ENCODE assay signal across 8 mouse cellular contexts in genomic region chr3:45380811-45381761, GRCm38 (mm10). TPM values are rescaled to one million over a fixed set of nuclear protein-coding genes. Genes with fewer than 3 reads are reported as not detected.
DNase-seq lines count a peak whose midpoint lies in the region; ATAC-seq and TF ChIP-seq lines count a peak whose summit lies in the region.

No protein-coding gene starts in this region.

- no peaks in the 10 kb centered on the region for H3K36me3 ChIP-seq in hindbrain, embryonic 12.5 days
- no peaks in the 10 kb centered on the region for H3K36me3 ChIP-seq in limb, embryonic 14.5 days (ENCODE audit: control insufficient read depth, insufficient read depth, low read length)

- peak overlapping the region; percentile 95 for H3K4me2 ChIP-seq in hindbrain, embryonic 12.5 days (replicated peaks)
- peak overlapping the region; percentile 97 for H3K4me2 ChIP-seq in limb, embryonic 14.5 days (replicated peaks; ENCODE audit: low read depth, low read length, severe bottlenecking)

- no peaks in the 10 kb centered on the region for H3K27me3 ChIP-seq in hindbrain, embryonic 12.5 days
- peaks cover 16% of the 10 kb centered on the region for H3K27me3 ChIP-seq in limb, embryonic 14.5 days (ENCODE audit: control insufficient read depth, insufficient read depth, low read length)

- peak; percentile 5 to 37 for DNase-seq in cerebellum, adult 18-20 months
- DNase-seq in cerebellum, adult 11 months = no peak
- DNase-seq in ovary, adult 18-20 months (ENCODE audit: low spot score) = peak; percentile 2
- no peak for DNase-seq in ovary, postnatal 14 days (ENCODE audit: low spot score)
- peak; percentile 20 for DNase-seq in limb, embryonic 14.5 days (ENCODE audit: low spot score)
- DNase-seq in retina, embryonic 14.5 days (ENCODE audit: low spot score) = peak; percentile 68
- no peak for DNase-seq in adrenal gland, postnatal 4 days (ENCODE audit: low spot score in 2 of 2)

- H3K4me3 ChIP-seq in hindbrain, embryonic 12.5 days = peak overlapping the region; percentile 66
- peak overlapping the region; percentile 70 for H3K4me3 ChIP-seq in limb, embryonic 14.5 days (replicated peaks; ENCODE audit: low read length)

- peak; percentile 0; the same call in 1 of the 2 replicates for ATAC-seq in hindbrain, embryonic 12.5 days (ENCODE audit: low FRiP score)
- ATAC-seq in limb, embryonic 14.5 days (ENCODE audit: low FRiP score, low read depth) = no peak

- H3K9ac ChIP-seq in hindbrain, embryonic 12.5 days = peak overlapping the region; percentile 69
- H3K9ac ChIP-seq in limb, embryonic 14.5 days (ENCODE audit: low read depth, low read length, severe bottlenecking) = peak overlapping the region; percentile 55

- peak overlapping the region; percentile 44; the same call in 1 of the 2 replicates for H3K27ac ChIP-seq in hindbrain, embryonic 12.5 days
- H3K27ac ChIP-seq in limb, embryonic 14.5 days (replicated peaks; ENCODE audit: low read depth, low read length) = no peak overlapping the region

- H3K9me3 ChIP-seq in hindbrain, embryonic 12.5 days (replicated peaks) = no peaks in the 10 kb centered on the region
- H3K9me3 ChIP-seq in limb, embryonic 14.5 days (ENCODE audit: control insufficient read depth, low read length) = no peaks in the 10 kb centered on the region

- WGBS in hindbrain, embryonic 12.5 days = under 1% methylated on average over 82 of the region's 82 CpGs
- whole genome bisulfite sequencing in limb, embryonic 14.5 days = 2% methylated on average over 67 of the region's 82 CpGs

- H3K4me1 ChIP-seq in hindbrain, embryonic 12.5 days = peaks cover 12% of the 10 kb centered on the region
- H3K4me1 ChIP-seq in limb, embryonic 14.5 days (ENCODE audit: control insufficient read depth, insufficient read depth, low read length) = peaks cover 13% of the 10 kb centered on the region; the same call in 1 of the 2 replicates

- no peak for TF ChIP-seq POLR2A in limb, embryonic 14.5 days (IDR thresholded peaks at IDR 0.05; ENCODE audit: borderline replicate concordance, extremely low read depth, insufficient read depth, insufficient read length)

RNA-seq across cellular contexts. Expression of gene Pcdh10, which starts 2.9 kb away (rescaled TPM):
- 9.3 and 11.1 TPM in 2 replicates for polyA plus RNA-seq in hindbrain, embryonic 12.5 days (2016; fragmentation: Nextera tagmentation; extraction: Ambion mirVana)
- 28.1 and 36.5 TPM in 2 replicates for polyA plus RNA-seq in limb, embryonic 14.5 days (2012; rRNA removed)
- 8.9 and 10.4 TPM in 2 replicates for polyA plus RNA-seq in limb, embryonic 14.5 days (2014; fragmentation: Nextera tagmentation; extraction: Ambion mirVana)
- 10 to 100 TPM; 10.1 to 10.5 TPM for total RNA-seq in adrenal gland, postnatal 4 days (2021)

Comparison
In these comparisons a context has a peak if more than half of its experiments do, and no peak if none do; other contexts are left out.
1. DNase-seq: peak in cerebellum, adult 18-20 months (2 of 2), ovary, adult 18-20 months (single experiment), limb, embryonic 14.5 days (single experiment) and retina, embryonic 14.5 days (single experiment); none in cerebellum, adult 11 months (single experiment), ovary, postnatal 14 days (single experiment) and adrenal gland, postnatal 4 days (0 of 2).